Mouse (Mus musculus): ENCODE results near the gene Ctu2. TPM values are rescaled to one million over a fixed set of nuclear protein-coding genes. Genes with fewer than 3 reads are reported as not detected.
A peak's percentile ranks its signal among the peaks of the same experiment; 100 is the strongest.

Gene Ctu2
- total and polyA plus RNA-seq, 3 experiments = 23.8 to 63.1 (median 40.4) TPM

DNA sequence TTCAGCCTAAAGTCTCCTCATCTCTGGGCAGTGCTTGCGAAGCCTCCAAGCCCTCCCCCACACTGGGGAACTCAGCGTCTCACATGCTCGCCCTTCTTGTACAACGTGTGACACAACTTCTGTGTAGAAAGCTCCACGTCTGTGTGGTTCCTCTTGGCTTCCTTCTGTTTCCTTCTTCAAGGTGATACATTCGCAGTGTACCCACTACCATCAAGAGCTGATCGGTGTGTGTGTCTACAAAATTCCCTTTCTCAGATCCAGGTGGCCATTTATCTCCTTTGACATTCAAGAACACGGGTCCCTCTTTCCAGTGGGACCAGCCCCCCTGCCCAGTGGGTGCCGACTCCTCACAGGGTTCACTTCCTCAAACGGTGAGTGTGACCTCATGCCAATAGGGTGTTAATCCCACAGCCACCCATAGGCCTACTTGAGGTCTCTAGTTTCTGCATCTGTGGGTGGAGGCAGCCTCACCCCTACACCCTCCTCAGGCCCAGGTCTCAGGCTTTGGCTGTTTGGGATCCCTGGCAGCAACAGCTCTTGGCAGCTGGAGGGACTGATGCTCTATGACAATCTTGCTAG is 45.8 kb upstream of the Ctu2 start (continued):
- TF ChIP-seq HCFC1 (IDR thresholded peaks at IDR 0.05; ENCODE audit: low read depth, low read length) (no peak; the same call in 1 of the 2 replicates), CHD2 (IDR thresholded peaks at IDR 0.05; ENCODE audit: low read length) (no peak; the same call in 1 of the 2 replicates), BHLHE40 (IDR thresholded peaks at IDR 0.05; ENCODE audit: low read depth, low read length) (peak; percentile 76), RAD21 (IDR thresholded peaks at IDR 0.05; ENCODE audit: low read depth, low read length) (no peak; the same call in 1 of the 2 replicates), USF2 (conservative IDR thresholded peaks at IDR 0.05; ENCODE audit: low read depth, low read length) (no peak), GABPA (IDR thresholded peaks at IDR 0.05; ENCODE audit: insufficient replicate concordance, low read depth, low read length) (no peak), ZMIZ1 (IDR thresholded peaks at IDR 0.05; ENCODE audit: low read depth, low read length) (peak; percentile 57)

DNA sequence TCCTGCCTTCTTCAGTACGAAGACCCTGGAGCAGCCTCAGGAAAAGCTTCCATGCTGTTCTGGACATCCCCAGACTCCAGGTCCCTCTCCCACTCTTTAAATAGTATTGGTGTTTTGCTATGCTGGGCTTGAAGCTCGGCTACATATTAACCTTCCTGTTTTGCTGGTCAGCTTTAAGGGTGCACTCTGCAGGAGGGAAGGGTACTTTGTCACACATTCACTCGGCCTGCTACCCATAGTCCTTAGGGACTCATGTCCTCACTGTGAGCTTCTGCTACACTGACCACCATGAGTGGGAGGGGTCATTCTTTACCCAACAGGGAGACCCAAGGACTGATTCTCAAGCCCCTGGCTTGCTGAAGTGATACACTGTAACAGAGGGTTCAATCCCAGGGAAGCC is 45.3 kb upstream of the Ctu2 start:
- Histone ChIP-seq H3K4me2 (ENCODE audit: insufficient read depth, low read depth, poor library complexity, severe bottlenecking) (peak overlapping the region; percentile 92), H3K36me3 (replicated peaks in 1 of 2; ENCODE audit: control insufficient read depth in 1 of 2, insufficient read depth in 1 of 2, low read length in 1 of 2) (peaks cover 30 to 63% of the 10 kb centered on the region in 2 experiments), H3K9me3 (replicated peaks; ENCODE audit: low read length) (peaks cover 3% of the 10 kb centered on the region), H3K4me1 (ENCODE audit: control insufficient read depth in 1 of 2, insufficient read depth in 2 of 2) (peaks cover 41 to 56% of the 10 kb centered on the region in 2 experiments), H3K9ac (ENCODE audit: insufficient read depth, low read depth) (peak overlapping the region; percentile 93), H3K27ac (ENCODE audit: insufficient read depth, low read depth) (peak overlapping the region; percentile 98), H3K4me3 (replicated peaks in 1 of 3; ENCODE audit: low read depth in 2 of 3, low read length in 2 of 3, poor library complexity in 1 of 3) (peak overlapping the region; percentile 12 to 85 (median 48)), H3K27me3 (replicated peaks) (no peaks in the 10 kb centered on the region), H3K79me2 (replicated peaks; ENCODE audit: control insufficient read depth, extremely low read depth, insufficient read depth, poor library complexity, severe bottlenecking) (peaks cover 44% of the 10 kb centered on the region)
- TF ChIP-seq JUND (conservative IDR thresholded peaks at IDR 0.05; ENCODE audit: low read depth, low read length) = no peak
- TF ChIP-seq E2F4 (IDR thresholded peaks at IDR 0.05; ENCODE audit: insufficient replicate concordance, low read depth, low read length) = no peak
- 0 out of 2 replicates have a peak, but pooled peaks have one; percentile 5 for TF ChIP-seq MAZ (IDR thresholded peaks at IDR 0.05; ENCODE audit: low read depth, low read length)
- in situ Hi-C loops (cut with MboI; ENCODE audit: low pct_ligation_motif_present, low pct_unique_long_range_greater_than_20kb, low sequenced_read_pairs) (loop anchor here (25.0 kb wide), 1 partner anchor 843 kb away; the partner anchor contains the start of genes Fbxo31 and Map1lc3b), dilution Hi-C loops (cut with MboI; ENCODE audit: extremely low pct_ligation_motif_present, extremely low pct_unique_long_range_greater_than_20kb, low sequenced_read_pairs) (no loop called here)
- DNase-seq (ENCODE audit: extremely low read depth) = peak; percentile 22

DNA sequence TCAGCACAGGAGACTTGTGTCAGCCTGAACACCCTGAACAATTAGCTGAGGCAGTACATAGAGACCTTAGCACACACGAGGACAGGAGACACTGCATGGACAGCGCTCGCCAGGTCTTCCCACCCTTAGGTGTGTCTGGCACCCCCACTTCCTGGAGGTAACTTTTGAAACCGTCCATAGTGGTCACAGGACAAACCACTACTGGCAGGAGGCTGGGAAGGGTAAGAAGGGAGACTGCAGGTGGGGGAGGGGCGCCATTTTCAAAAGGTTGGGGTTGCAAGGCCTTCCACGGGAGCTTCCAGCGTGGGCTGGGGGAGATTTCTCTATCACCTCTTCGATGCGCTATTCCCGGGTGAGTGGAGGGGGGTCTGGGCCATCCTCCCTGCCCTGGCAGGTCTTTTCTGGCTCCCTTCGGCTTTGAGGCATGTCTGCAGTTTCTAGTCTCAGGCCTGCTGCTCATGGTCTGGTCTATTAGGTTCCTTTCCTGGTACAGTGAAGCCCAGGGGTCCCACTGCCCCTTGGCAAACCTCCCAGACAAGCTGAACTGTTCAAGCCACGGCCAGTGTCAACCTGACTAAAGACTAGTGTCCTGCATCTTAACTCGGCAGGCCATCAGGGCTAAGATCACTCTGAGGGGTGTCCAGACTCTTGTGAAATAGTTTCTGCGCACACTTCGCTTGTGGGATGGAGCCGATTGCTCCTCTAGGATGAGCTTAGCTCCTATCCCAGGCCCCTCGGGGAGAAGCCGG is 44.1 kb upstream of the Ctu2 start:
- peak overlapping the region; percentile 83 to 86 (median 85) for H3K4me3 ChIP-seq (replicated peaks in 1 of 3; ENCODE audit: low read depth in 2 of 3, low read length in 2 of 3, poor library complexity in 1 of 3)
- peak overlapping the region; percentile 93 for H3K9ac ChIP-seq (ENCODE audit: insufficient read depth, low read depth)
- TF ChIP-seq MEF2A (IDR thresholded peaks at IDR 0.05; ENCODE audit: borderline replicate concordance, low read depth, low read length) = peak; percentile 12; the same call in 1 of the 2 replicates
- peak; percentile 32; the same call in 1 of the 2 replicates for TF ChIP-seq SIN3A (IDR thresholded peaks at IDR 0.05; ENCODE audit: low read length)
- TF ChIP-seq JUN (IDR thresholded peaks at IDR 0.05; ENCODE audit: insufficient read depth, low read depth, low read length) = no peak
- TF ChIP-seq CHD2 (IDR thresholded peaks at IDR 0.05; ENCODE audit: low read length) = peak; percentile 66
- no peak; the same call in none of the 2 replicates for TF ChIP-seq BHLHE40 (IDR thresholded peaks at IDR 0.05; ENCODE audit: low read depth, low read length)
- 0 out of 2 replicates have a peak, but pooled peaks have one; percentile 52 for TF ChIP-seq MYC (IDR thresholded peaks at IDR 0.05; ENCODE audit: low read depth, low read length)
- TF ChIP-seq ELF1 (IDR thresholded peaks at IDR 0.05; ENCODE audit: low read depth, low read length) = no peak
- TF ChIP-seq TCF12 (IDR thresholded peaks at IDR 0.05; ENCODE audit: low read depth, low read length) = peak; percentile 52
- no peak for TF ChIP-seq CHD1 (IDR thresholded peaks at IDR 0.05; ENCODE audit: low read depth, low read length)
- peak overlapping the region; percentile 92 for H3K4me2 ChIP-seq (ENCODE audit: insufficient read depth, low read depth, poor library complexity, severe bottlenecking)
- DNase-seq (ENCODE audit: extremely low read depth) = peak; percentile 45
- in situ Hi-C loops (cut with MboI; ENCODE audit: low pct_ligation_motif_present, low pct_unique_long_range_greater_than_20kb, low sequenced_read_pairs) = loop anchor here (25.0 kb wide), 1 partner anchor 845 kb away; the partner anchor contains the start of genes Fbxo31 and Map1lc3b
- H3K27me3 ChIP-seq (replicated peaks) = no peaks in the 10 kb centered on the region
- H3K9me3 ChIP-seq (replicated peaks; ENCODE audit: low read length) = peaks cover 7% of the 10 kb centered on the region
- peak overlapping the region; percentile 98 for H3K27ac ChIP-seq (ENCODE audit: insufficient read depth, low read depth)
- H3K36me3 ChIP-seq (replicated peaks in 1 of 2; ENCODE audit: control insufficient read depth in 1 of 2, insufficient read depth in 1 of 2, low read length in 1 of 2) = peaks cover 29 to 63% of the 10 kb centered on the region in 2 experiments
- H3K4me1 ChIP-seq (ENCODE audit: control insufficient read depth in 1 of 2, insufficient read depth in 2 of 2) = peaks cover 33 to 52% of the 10 kb centered on the region in 2 experiments
- H3K79me2 ChIP-seq (replicated peaks; ENCODE audit: control insufficient read depth, extremely low read depth, insufficient read depth, poor library complexity, severe bottlenecking) = peaks cover 44% of the 10 kb centered on the region
- dilution Hi-C loops (cut with MboI; ENCODE audit: extremely low pct_ligation_motif_present, extremely low pct_unique_long_range_greater_than_20kb, low sequenced_read_pairs) = no loop called here

All from CH12.LX (cell line).